Mouse (Mus musculus) cerebellum, adult 2 months (tissue): ENCODE data around the gene Mgat4b.

Source experiments
- CTCF ChIP-seq: fragments of 200-500 bp; IDR thresholded peaks from 2 replicates; pipeline ENCODE4 v1.5.1; 2011; ENCODE audit warnings: low read depth, mild to moderate bottlenecking, control low read depth, low read length, moderate library complexity, borderline replicate concordance; ENCODE audit not compliant: insufficient read depth
- POLR2A ChIP-seq: fragments of 200-500 bp; IDR thresholded peaks from 2 replicates; pipeline ENCODE4 v1.6.1; 2011; ENCODE audit warnings: low read length, control low read depth, borderline replicate concordance; ENCODE audit not compliant: insufficient read depth

- no peak for TF ChIP-seq POLR2A
- no peak for TF ChIP-seq CTCF
Observed at GRCm38 (mm10) chr11:50256615-50257014, 45.9 kb downstream of the Mgat4b start.
